ENCODE assay signal across 26 mouse cellular contexts in genomic region chr3:101903091-101903490, GRCm38 (mm10). TPM values are rescaled to one million over a fixed set of nuclear protein-coding genes. Genes with fewer than 3 reads are reported as not detected.
DNase-seq lines count a peak whose midpoint lies in the region; ATAC-seq lines count a peak whose summit lies in the region.
"Had no signal": no experiment of that assay in that cellular context is flagged by ENCODE, and none has a peak within 500 bp of the region (broad histone marks: within the 10 kb centered on the region; RNA-seq: fewer than 3 reads in every experiment).

No protein-coding gene starts in this region.

- no peak overlapping the region for H3K4me3 ChIP-seq in heart, embryonic 10.5 days
- H3K4me3 ChIP-seq in heart, embryonic 16.5 days (ENCODE audit: low read length) = no peak overlapping the region
- H3K4me3 ChIP-seq in lung, embryonic 16.5 days (ENCODE audit: low read length) = no peak overlapping the region
- H3K4me3 ChIP-seq: forebrain, embryonic 13.5 days; intestine, embryonic 15.5 days; layer of hippocampus, adult 2 months; lung, embryonic 15.5 days; megakaryocyte, embryonic 14.5 days; midbrain, embryonic 12.5 days had no signal

- 0 out of 2 replicates have a peak, but pooled peaks have one; percentile 24 for ATAC-seq in heart, embryonic 16.5 days (replicated peaks; ENCODE audit: extremely low read depth, insufficient read depth, low FRiP score)
- peak; percentile 26; the same call in 1 of the 2 replicates for ATAC-seq in lung, embryonic 16.5 days (ENCODE audit: low read depth)
- ATAC-seq: CD4-positive, CD25-positive, alpha-beta regulatory T cell, adult 4 months; forebrain, embryonic 13.5 days; hindbrain, postnatal 0 days; intestine, embryonic 15.5 days had no signal

- H3K9ac ChIP-seq in heart, embryonic 16.5 days (ENCODE audit: low read length) = no peak overlapping the region
- no peak overlapping the region for H3K9ac ChIP-seq in lung, embryonic 16.5 days (ENCODE audit: low read length)
- H3K9ac ChIP-seq: forebrain, embryonic 13.5 days; intestine, embryonic 15.5 days; liver, embryonic 14.5 days; lung, embryonic 15.5 days; midbrain, embryonic 12.5 days had no signal

- intact Hi-C loops in heart, postnatal 36 days (cut with DNase I) = no loop called here
- intact Hi-C loops in heart, postnatal 10 days (cut with DNase I) = no loop called here

- peaks cover 56% of the 10 kb centered on the region for H3K4me1 ChIP-seq in heart, embryonic 10.5 days
- H3K4me1 ChIP-seq in heart, embryonic 16.5 days (ENCODE audit: control insufficient read depth, insufficient read depth, low read length) = peaks cover 33% of the 10 kb centered on the region
- peaks cover 14% of the 10 kb centered on the region; the same call in 1 of the 2 replicates for H3K4me1 ChIP-seq in lung, embryonic 16.5 days (replicated peaks; ENCODE audit: control insufficient read depth, insufficient read depth, low read length)
- H3K4me1 ChIP-seq: intestine, embryonic 15.5 days had no signal

- no peaks in the 10 kb centered on the region for H3K9me3 ChIP-seq in heart, embryonic 10.5 days
- no peaks in the 10 kb centered on the region for H3K9me3 ChIP-seq in heart, embryonic 16.5 days (replicated peaks; ENCODE audit: control insufficient read depth, low read length)
- H3K9me3 ChIP-seq in lung, embryonic 16.5 days (ENCODE audit: control insufficient read depth, low read length) = no peaks in the 10 kb centered on the region
- H3K9me3 ChIP-seq: forebrain, embryonic 13.5 days; intestine, embryonic 15.5 days; lung, embryonic 15.5 days; megakaryocyte, embryonic 14.5 days; midbrain, embryonic 12.5 days had no signal

- 66% methylated on average over 5 of the region's 5 CpGs for WGBS in heart, embryonic 10.5 days
- WGBS in heart, embryonic 16.5 days = 71% methylated on average over 5 of the region's 5 CpGs
- 54% methylated on average over 5 of the region's 5 CpGs for WGBS in lung, embryonic 16.5 days

- peak overlapping the region; percentile 71 for H3K27ac ChIP-seq in heart, embryonic 10.5 days
- H3K27ac ChIP-seq in heart, embryonic 16.5 days (ENCODE audit: low read length) = no peak overlapping the region
- H3K27ac ChIP-seq in lung, embryonic 16.5 days (ENCODE audit: low read length) = no peak overlapping the region
- H3K27ac ChIP-seq: hindbrain, postnatal 0 days; intestine, embryonic 15.5 days; layer of hippocampus, adult 2 months; liver, embryonic 14.5 days; midbrain, embryonic 12.5 days had no signal

- no peaks in the 10 kb centered on the region; the same call in 1 of the 2 replicates for H3K36me3 ChIP-seq in heart, embryonic 10.5 days
- no peaks in the 10 kb centered on the region for H3K36me3 ChIP-seq in heart, embryonic 16.5 days (ENCODE audit: control insufficient read depth, insufficient read depth)
- no peaks in the 10 kb centered on the region for H3K36me3 ChIP-seq in lung, embryonic 16.5 days (ENCODE audit: control insufficient read depth, insufficient read depth, low read length)
- H3K36me3 ChIP-seq: intestine, embryonic 15.5 days; lung, embryonic 15.5 days; midbrain, embryonic 12.5 days had no signal

- no peaks in the 10 kb centered on the region for H3K27me3 ChIP-seq in heart, embryonic 10.5 days (ENCODE audit: insufficient read depth, poor library complexity, severe bottlenecking)
- no peaks in the 10 kb centered on the region for H3K27me3 ChIP-seq in heart, embryonic 16.5 days (ENCODE audit: control insufficient read depth, insufficient read depth, low read length)
- H3K27me3 ChIP-seq in lung, embryonic 16.5 days (ENCODE audit: control insufficient read depth, insufficient read depth, low read depth, low read length) = no peaks in the 10 kb centered on the region
- H3K27me3 ChIP-seq: forebrain, embryonic 13.5 days; intestine, embryonic 15.5 days; lung, embryonic 15.5 days; megakaryocyte, embryonic 14.5 days; midbrain, embryonic 12.5 days had no signal

- H3K4me2 ChIP-seq in heart, embryonic 16.5 days (ENCODE audit: low read depth, low read length) = no peak overlapping the region
- no peak overlapping the region for H3K4me2 ChIP-seq in lung, embryonic 16.5 days (ENCODE audit: low read depth, low read length)
- H3K4me2 ChIP-seq: forebrain, embryonic 13.5 days; intestine, embryonic 15.5 days; lung, embryonic 15.5 days; midbrain, embryonic 12.5 days had no signal

- DNase-seq in heart, embryonic 10.5 days (ENCODE audit: low spot score) = no peak
- no peak for DNase-seq in heart, postnatal 36 days
- no peak for DNase-seq in heart, postnatal 10 days
- DNase-seq in lung, postnatal 36 days = no peak
- DNase-seq in brain, adult 2 months (ENCODE audit: low read depth, low spot score) = peak; percentile 16
- no peak for DNase-seq in layer of hippocampus, adult 8-10 months (ENCODE audit: low spot score in 2 of 2)
- DNase-seq: adrenal gland, postnatal 14 days; cerebellum, adult 11-12 months; cerebellum, postnatal 10 days; gastrocnemius, postnatal 10 days; kidney, postnatal 36 days; left cerebral cortex, postnatal 4 days; liver; lung, postnatal 4 days; right cerebral cortex, postnatal 4 days had no signal

RNA-seq across cellular contexts. Expression of gene Slc22a15, which starts 21.2 kb away (rescaled TPM):
- polyA plus RNA-seq in heart, embryonic 10.5 days (2016; fragmentation: Nextera tagmentation; extraction: Ambion mirVana) = 4.1 and 6.3 TPM in 2 replicates
- 1 to 10 TPM; 2.5 to 2.8 TPM for total RNA-seq in heart, postnatal 36 days (2021)
- 3.5 and 4.1 TPM in 2 replicates for polyA plus RNA-seq in heart, embryonic 16.5 days (2015; fragmentation: Nextera tagmentation; extraction: Ambion mirVana)
- total RNA-seq in heart, postnatal 10 days (2021) = 1 to 10 TPM; 5.6 to 6.2 TPM
- 3.7 and 4.0 TPM in 2 replicates for polyA plus RNA-seq in lung, embryonic 16.5 days (2015; fragmentation: Nextera tagmentation; extraction: Ambion mirVana)
- 10 to 100 TPM in 2 of 4 experiments, 1 to 10 TPM in 2; 9.5 to 10.3 (median 10.1) TPM for total RNA-seq in layer of hippocampus, adult 8-10 months (2022)

RNA-seq across cellular contexts. Expression of gene Mab21l3, which starts 54.3 kb away (rescaled TPM):
- 0.40 and 0.57 TPM in 2 replicates for polyA plus RNA-seq in heart, embryonic 10.5 days (2016; fragmentation: Nextera tagmentation; extraction: Ambion mirVana)
- not detected for total RNA-seq in heart, postnatal 36 days (2021)
- 0.29 and 0.38 TPM in 2 replicates for polyA plus RNA-seq in heart, embryonic 16.5 days (2015; fragmentation: Nextera tagmentation; extraction: Ambion mirVana)
- total RNA-seq in heart, postnatal 10 days (2021) = under 1 TPM in 1 of 2 experiments, not detected in 1; 0.12 TPM
- 0.36 and 0.43 TPM in 2 replicates for polyA plus RNA-seq in lung, embryonic 16.5 days (2015; fragmentation: Nextera tagmentation; extraction: Ambion mirVana)
- not detected for total RNA-seq in layer of hippocampus, adult 8-10 months (2022)
- polyA plus RNA-seq: CD4-positive, CD25-positive, alpha-beta regulatory T cell, adult 4 months had no signal
